Mouse (Mus musculus) large intestine, adult 2 months (tissue): ENCODE measurements around the gene Rcn2. TPM values are rescaled to one million over a fixed set of nuclear protein-coding genes. Genes with fewer than 3 reads are reported as not detected.
"Not testable (repeated sequence)": the region's sequence is repeated elsewhere in the genome, so short reads cannot be mapped to it uniquely, and the experiment has no call there.

Experiments used
- DNase-seq: peaks from one replicate; pipeline ENCODE4 v3.0.0-alpha.2; 2012; ENCODE audit warnings: low read depth, low spot score
- WGBS: fragments of 180-500 bp; shearing (Covaris S2); methylation state at CpG from one replicate; pipeline ENCODE4 v1.1.7; 2018; 5-methylcytosine and 5-hydroxymethylcytosine counted together
- polyA plus RNA-seq: library from polyadenylated mRNA; depleted of rRNA; stranded (reverse); fragments of >200 nt; gene quantifications from 2 replicates; pipeline ENCODE4 v1.2.3, GENCODE M21; 2012; rRNA removed

Rcn2 gene
- 13.5 and 15.2 TPM in 2 replicates for polyA plus RNA-seq

- under 1% methylated on average over 49 of the region's 49 CpGs for WGBS
Observed at GRCm38 (mm10) chr9:56041372-56042180, at the start of gene Rcn2. Gene Rcn2, plus strand, starts transcription at chr9:56041845.

DNA sequence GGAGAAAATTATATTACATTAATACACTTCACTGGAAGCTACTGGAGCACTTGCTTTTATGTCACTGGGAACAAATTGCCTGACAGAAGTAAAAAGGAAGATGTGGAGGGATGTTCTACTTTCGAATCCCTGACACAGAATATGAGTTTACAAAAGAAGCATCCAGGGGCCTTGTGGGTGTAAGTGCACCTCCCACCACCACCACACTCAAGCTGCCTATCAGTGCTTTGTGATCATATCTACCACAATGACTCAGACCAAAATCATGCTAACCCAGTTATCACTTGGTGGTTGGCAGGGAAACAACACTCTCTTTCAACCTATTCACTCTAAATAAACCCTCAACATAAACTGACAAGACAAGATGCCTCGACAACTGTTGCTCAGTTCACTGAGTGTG lies 37.0 kb upstream of the Rcn2 start:
- DNase-seq = not testable (repeated sequence)
- WGBS = 57% methylated on average over 2 of the region's 2 CpGs

More at GRCm38 (mm10) chr9:56041372-56042180, at the start of gene Rcn2:
- peak; percentile 67 for DNase-seq

- 75% methylated on average over 4 of the region's 4 CpGs for WGBS
- DNase-seq = no peak
Observed at GRCm38 (mm10) chr9:56010450-56010849, 31.2 kb upstream of the Rcn2 start, which contains the start of gene 4930563M21Rik. Gene 4930563M21Rik, minus strand, starts transcription at chr9:56010550.

- 59% methylated on average over 2 of the region's 2 CpGs for WGBS
- DNase-seq = no peak
Observed at GRCm38 (mm10) chr9:56024772-56025171, 16.9 kb upstream of the Rcn2 start.

DNA sequence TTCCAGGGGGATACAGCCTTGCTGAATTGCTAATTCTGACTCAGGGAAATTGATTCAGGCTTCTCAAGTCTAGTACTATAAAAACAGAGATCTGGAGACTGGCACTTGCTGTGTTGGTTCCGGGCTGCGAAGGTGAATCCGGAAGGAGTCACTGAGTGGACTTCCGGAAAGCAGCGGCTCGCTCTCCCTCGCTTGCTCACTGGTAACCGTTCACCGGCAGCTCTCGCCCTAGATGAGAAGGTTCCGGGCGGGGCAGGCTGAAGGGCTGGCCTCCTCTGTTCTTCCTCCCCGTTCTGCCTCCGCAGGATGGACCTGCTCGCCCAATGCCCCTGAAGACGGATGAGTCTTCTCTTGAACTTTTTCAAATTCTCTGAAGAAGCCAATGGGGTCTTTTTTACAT lies 14.4 kb upstream of the Rcn2 start:
- DNase-seq = no peak
- WGBS = 70% methylated on average over 16 of the region's 16 CpGs

DNA sequence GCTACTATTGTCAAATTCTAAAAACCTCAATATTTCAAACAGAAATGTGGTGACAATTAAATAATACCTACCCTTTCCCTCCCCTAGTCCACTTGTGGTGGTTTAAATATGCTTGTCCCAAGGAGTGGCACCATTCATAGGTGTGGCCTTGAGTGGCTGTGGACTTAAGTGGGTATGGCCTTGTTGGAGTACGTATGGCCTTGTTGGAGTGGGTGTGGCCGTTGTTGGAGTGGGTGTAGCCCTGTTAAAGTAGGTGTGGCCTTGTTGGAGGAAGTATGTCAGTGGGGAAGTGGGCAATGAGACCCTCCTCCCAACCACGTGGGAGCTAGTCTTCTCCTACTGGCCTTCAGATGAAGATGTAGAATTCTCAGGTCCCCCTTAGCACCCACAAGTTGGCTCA lies 9.4 kb upstream of the Rcn2 start:
- 34% methylated on average over 3 of the region's 3 CpGs for WGBS
- no peak for DNase-seq

DNA sequence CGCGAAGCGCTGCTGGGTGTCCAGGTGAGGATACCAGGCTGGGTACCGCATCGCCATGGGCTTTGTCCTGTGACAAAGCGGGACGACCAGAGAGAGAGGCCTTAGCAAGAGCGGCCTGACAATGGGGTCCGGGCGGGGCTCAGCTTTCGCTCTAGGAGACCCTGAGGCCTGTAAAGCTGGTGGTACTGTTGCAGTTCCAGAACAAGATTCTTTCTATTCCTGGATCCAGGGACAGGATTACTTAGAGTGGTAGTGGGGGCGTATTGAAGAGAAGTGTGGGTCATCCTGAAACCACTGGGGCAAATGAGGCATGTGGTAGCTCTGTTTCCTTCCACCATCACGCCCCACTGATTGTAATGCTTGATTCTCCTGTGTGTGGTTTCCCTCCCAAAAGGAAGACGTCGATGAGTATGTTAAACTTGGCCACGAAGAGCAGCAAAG lies 556 bp downstream of the Rcn2 start:
- WGBS = 1% methylated on average over 16 of the region's 16 CpGs
- no peak for DNase-seq

DNA sequence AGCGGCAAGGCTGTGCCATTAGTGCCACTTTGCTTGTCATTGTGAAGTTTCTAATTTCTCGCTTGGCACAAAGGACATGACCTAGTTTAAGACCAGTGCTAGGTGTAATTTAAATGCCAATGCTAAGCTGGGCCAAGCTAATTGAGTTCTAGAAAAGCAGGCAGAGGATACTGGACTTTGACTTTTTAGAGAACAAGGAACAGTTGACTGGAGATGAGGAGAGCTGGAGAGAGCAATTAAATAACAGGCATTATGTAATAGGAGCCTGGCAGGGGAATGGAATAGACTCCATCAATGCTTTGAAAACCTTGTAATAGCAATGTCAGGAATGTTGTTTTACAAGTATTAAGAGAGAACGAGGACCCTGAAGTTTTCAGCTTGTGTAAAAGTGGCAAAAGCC lies 12.2 kb downstream of the Rcn2 start:
- DNase-seq = no peak
- 59% methylated on average over 3 of the region's 3 CpGs for WGBS

DNA sequence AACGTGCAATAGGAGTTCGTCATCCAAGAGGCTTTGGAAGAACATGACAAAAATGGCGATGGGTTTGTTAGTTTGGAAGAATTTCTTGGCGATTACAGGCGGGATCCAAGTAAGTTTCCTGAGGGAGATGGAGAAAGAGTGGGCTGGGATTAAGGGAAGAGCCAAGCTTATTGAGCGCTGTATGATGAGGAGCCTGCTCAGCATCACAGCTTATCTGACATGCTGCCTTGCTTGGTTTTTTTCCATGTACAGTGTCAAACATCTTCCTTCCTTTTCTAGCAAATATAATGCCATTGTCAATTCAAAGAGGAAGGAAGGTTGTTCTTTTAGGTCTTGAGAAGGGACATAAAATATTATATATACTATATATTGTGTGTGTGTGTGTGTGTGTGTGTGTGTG lies 14.5 kb downstream of the Rcn2 start:
- DNase-seq = no peak
- 88% methylated on average over 6 of the region's 6 CpGs for WGBS

GRCm38 (mm10) chr9:56062336-56062735 lies 20.7 kb downstream of the Rcn2 start:
- WGBS = 97% methylated on average over 5 of the region's 5 CpGs
- DNase-seq = no peak

- DNase-seq = no peak
- 65% methylated on average over 3 of the region's 3 CpGs for WGBS
Observed at GRCm38 (mm10) chr9:56065011-56065410, 23.4 kb downstream of the Rcn2 start.

DNA sequence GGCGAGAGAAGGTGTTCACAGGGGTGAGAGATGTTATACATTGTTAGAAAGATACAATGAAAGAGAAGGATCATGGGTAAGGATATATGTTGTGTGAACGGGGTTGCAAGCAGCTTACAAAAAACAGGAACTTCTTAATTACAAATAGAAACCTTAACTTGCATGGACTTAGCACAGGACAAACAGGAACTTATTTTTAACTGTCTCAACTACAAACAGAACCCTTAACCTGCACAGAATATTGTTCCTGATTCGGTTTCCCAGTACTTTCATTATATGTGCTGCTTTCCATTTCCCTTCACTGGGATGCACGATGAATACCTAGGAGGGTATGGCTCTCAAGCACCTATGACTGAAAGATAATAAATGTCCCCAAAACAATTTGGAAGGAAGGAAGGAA lies 26.3 kb downstream of the Rcn2 start:
- 72% methylated on average over 4 of the region's 4 CpGs for WGBS

DNA sequence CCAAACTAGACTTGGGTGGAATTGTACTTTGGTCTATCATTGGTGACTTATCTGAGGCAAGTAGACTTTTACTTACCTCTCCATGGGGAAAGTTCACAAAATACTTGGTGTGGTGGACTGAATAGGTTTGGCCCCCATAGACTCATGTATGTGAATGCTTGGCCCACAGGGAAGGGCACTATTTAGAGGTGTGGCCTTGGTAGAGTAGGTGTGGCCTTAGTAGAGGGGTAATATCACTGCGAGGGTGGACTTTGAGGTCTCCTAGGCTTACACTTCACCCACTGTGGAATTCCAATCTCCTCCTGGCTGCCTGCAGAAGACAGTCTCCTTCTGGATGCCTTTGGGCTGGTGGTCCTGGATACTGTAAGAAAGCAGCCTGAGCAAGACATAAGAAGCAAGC lies 27.0 kb downstream of the Rcn2 start:
- DNase-seq = no peak
- WGBS = 52% methylated on average over 1 of the region's 1 CpGs

More for the DNA sequence above, 26.3 kb downstream of the Rcn2 start:
- DNase-seq = no peak

GRCm38 (mm10) chr9:56072861-56073260 lies 31.2 kb downstream of the Rcn2 start:
- 76% methylated on average over 2 of the region's 2 CpGs for WGBS
- no peak for DNase-seq

DNA sequence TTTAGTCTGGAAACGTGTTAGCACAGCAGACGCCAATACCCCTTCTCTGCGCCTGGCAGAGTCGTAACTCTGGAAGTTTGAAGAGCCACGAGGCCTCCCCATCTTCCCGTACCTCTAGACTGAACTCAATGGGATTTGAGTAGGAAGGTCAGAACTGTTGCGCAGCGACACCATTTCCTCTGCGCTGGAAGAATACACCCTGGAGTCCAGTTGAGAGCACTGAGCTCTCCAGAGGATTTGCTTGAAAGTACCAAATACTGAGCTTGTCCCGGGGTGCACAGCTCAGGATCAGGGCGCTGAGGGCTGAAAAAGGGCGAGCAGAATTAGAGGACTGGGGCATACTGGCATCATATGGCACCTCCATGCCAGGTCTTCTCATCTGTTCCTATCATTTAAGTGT lies 33.2 kb downstream of the Rcn2 start:
- 77% methylated on average over 12 of the region's 12 CpGs for WGBS
- DNase-seq = no peak

GRCm38 (mm10) chr9:56075264-56075663 lies 33.6 kb downstream of the Rcn2 start:
- DNase-seq = peak; percentile 61
- 9% methylated on average over 4 of the region's 4 CpGs for WGBS

DNA sequence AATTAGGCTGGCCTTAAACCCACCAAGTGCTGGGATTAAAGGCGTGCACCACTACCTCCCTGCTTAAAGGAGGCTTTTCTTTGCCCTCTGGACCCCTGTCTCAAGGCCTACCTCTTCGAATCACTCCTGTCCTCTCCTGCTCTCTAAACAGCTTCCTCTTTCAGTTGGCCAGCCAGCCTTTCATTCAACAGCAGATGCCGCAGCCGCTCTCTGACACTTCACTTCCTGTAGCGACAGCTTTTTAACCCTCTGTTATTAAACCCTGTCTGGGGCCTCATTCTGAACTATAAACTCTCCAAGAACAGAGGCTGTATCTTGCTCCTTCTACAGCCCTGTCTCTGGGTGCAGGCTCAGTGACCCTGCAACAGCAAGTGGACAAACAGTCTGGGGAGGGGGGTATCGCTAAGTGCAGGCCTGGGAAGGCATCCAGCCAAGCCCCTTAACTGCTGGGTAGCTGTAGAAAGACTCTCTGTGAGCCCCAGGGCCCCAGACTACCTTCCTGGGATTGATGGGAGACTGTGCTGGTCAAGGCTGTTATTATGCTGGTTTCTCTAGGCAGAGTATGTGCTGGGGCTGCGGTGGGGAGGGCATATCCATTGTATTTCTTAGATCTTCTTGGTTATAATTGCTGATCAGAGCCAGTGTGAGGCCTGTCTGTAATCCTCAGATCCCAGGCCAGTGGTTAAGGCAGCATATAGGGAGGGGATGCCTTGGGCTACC lies 34.4 kb downstream of the Rcn2 start:
- DNase-seq = no peak
- WGBS = 28% methylated on average over 7 of the region's 7 CpGs

DNA sequence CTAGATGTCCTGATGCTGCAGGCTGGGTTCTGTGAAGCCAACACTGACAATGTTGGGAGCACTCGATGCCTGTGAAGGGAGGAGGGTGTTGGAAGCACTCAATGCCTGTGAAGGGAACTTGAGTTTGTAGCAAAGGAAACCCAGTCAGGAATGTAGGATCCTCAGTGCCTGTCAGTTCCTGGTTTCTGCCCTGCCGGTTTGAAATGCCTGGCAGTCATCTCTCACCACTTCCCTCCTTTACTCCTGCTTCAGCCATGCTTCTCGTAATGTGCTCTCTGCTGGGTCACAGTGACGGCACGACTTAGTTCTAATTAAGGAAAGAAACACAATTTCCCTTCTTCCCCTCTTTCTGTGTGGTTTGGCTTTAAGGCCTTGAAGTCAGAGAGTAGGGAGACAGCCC lies 37.9 kb downstream of the Rcn2 start:
- no peak for DNase-seq
- WGBS = 80% methylated on average over 5 of the region's 5 CpGs

DNA sequence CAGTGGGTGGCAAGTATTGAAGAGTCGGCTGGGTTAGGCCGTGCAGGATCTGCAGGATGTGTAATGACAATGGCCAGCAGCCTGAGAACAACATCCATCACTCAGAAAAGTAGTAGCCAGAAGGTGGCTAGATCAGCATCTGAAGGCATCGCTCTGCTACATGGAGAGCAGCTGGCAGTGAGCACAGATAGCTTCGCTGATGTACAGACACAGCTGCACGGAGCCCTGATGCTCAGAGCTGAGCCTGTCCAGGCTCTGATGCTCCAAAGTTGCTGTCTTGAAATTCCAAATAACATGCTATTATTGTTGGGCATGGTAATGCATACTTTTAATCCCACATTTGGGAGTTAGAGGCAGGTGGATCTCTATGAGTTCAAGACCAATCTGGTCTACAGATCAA lies 44.9 kb downstream of the Rcn2 start:
- no peak for DNase-seq
- WGBS = 84% methylated on average over 5 of the region's 5 CpGs

- 10% methylated on average over 22 of the region's 22 CpGs for WGBS
Observed at GRCm38 (mm10) chr9:56089778-56090520, 48.3 kb downstream of the Rcn2 start, which contains the start of gene Pstpip1. Gene Pstpip1, plus strand, starts transcription at chr9:56089962.

More at GRCm38 (mm10) chr9:56089778-56090520, 48.3 kb downstream of the Rcn2 start, which contains the start of gene Pstpip1:
- DNase-seq = no peak
